Mouse (Mus musculus) monocyte, adult 2 months (primary cell): Measurements from ENCODE around the gene Nostrin.

Experiments
- DNase-seq, 2 experiments: peaks; one replicate each; pipeline ENCODE4 v3.0.0; 2022; ENCODE audit warnings: low spot score in 2 of 2, low read depth in 1 of 2

Nostrin gene

DNA sequence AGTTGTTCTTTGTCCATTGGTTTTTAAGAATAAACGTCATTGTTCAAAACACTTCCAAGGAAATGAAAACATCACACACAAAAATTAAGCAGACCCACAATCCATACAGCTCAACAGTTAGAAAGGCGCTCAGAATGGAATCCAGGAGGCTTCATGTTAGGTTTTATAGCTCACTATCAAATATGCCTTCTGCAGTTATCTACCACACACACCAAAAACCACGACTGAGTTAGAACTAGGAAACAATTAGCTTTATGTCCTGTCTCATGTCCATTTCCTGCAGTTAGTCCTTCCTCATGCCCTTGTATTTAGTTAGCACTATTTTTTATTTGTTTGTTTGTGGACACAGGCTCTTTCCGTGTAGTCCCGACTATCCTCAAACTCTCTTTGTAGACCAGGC lies 55.5 kb downstream of the Nostrin start:
- DNase-seq = no peak

DNA sequence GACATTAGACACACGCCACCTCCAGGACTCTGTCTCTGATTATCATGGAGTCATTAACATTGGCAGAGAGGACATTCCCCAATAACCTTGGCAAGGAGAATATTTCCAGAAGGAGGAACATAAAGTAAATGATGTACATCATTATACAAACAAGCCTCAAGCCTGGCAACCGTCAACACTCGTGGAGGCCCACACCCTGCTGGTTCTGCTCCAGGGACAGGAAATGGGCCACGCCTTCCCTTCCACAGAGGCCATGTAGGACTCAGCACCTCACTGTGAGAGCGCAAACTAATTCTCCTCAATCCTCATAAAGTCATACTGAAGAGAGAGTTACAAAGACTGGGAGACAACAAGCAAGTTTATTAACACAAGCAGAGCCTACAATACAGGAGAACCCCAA lies 58.0 kb downstream of the Nostrin start:
- no peak for DNase-seq

DNA sequence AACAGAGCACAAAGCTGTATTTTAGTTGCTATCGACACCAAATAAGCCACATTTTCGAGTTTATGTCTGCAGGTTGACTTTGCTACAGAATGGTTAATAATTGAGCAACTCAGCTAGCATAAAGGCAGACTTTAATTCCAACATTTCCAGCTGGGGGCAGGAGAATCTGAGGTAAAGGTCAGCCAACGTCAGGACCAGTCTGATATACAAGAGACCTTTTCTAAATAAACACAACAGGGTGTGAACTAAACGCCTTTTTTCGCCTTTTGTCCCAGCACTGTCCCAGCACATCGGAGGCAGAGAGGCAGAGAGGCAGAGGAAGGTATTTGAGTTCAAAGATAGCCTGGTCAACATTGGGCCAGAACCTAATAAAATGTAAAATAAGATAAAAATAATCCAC lies 69.6 kb downstream of the Nostrin start:
- no peak for DNase-seq

DNA sequence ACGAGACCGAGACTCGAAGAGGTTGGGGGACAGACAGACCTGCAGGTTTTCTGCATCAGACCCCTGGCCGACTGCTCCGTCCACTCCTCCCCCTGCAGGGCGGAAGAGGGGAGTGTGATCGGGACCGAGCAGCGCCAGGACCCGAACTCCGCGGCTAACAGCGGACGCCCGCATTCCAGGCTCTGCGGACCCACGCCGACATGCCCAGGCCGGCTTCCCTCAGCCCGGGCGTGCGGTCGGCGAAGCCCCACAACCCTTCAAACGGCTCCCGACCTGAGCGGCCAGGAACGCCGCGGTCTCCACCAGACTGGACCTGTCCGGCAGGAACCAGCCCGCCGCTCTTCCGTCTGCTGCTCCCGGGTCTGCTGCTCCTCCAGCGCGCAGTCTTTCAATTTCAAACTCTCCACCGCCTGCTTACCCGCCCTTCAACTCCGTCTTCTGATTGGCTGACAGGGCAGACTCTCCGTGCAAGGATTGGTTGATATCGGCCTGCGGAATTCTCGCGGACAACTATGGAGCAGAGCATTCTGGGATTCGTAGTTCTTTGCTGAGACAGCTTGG lies 70.3 kb downstream of the Nostrin start, which contains the start of gene Spc25:
Gene Spc25, minus strand, starts transcription at position 404 of the 561 bp plus-strand sequence.
- peak; percentile 81 to 88 for DNase-seq

DNA sequence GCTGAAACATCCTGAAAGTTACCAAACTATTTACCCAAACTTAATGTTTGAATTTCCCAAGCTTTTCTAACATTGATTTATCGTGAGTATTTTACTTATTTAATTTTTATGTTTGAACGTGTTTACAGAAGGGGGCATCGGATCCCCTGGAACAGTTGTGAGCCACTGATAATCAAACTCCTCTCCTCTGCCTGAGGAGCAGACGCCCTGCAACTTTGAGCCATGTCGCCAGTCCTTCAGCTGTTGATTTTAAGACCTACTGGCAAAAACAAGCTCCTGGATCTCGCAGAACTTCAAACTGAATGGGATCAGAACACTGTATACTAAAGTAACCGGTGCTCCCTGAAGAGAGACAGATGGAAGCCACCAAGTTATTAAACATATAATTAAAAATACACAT lies 70.9 kb downstream of the Nostrin start:
- DNase-seq = no peak

DNA sequence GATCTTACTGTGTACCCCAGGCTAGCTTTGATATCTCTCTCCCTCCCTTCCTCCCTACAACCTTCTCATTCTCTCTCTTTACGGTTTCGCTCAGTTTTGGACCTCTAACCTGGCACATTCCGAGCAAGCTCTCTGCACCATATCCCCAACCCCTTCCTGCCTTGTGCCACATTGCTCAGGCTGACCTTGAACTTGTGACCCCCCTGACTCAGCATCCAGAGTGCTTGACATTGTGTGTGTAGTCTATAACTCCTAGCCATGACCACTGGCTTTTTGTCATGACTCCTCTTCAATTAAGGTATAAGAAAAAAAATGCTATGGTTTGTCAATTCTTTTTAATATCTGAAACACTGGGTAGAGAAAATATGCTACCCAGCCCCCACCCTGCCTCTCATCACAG lies 74.1 kb downstream of the Nostrin start:
- no peak for DNase-seq

DNA sequence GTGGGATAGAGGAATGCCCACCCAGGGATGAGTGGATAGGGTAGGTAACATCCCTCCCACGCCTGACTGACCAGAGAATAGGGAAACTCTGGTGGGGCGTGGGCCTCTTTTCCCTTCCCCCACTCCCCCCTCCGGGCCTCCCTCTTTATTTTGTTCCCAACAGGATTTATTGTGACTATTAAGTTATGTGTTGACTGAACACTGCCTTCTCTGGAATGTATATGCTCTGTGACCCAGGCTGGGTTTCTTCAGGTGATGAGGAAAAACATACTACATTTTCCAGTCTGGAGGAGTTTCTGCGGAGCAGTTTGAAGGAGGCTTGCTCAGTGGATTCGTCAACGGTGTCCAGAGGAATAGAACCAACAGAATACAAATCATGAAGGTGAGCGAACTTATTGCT lies 75.2 kb downstream of the Nostrin start, which contains the start of gene G6pc2:
Gene G6pc2, plus strand, starts transcription at position 301 of the 400 bp plus-strand sequence.
- DNase-seq = no peak

DNA sequence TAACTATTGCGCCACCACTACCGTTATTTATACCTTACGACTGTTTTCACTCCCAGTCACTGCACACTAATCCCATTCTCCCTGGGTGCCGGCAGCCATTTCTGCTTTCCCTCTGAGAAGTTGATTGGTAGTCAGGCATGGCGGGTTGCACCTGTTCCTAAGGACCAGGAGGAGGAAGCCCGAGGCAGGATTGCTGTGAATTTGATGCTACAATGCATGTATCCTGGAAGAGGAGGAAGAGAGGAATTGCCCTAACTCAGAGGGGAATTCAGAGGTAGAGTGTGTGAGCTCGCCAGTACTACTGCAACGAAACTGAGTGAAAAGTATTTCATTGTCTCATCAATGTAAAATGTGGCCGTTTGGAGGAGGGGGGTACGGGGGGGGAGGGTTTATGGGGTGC lies 77.1 kb downstream of the Nostrin start:
- no peak for DNase-seq

- no peak for DNase-seq
These were observed 79.6 kb downstream of the Nostrin start for GRCm38 (mm10) chr2:69215242-69215641.

DNA sequence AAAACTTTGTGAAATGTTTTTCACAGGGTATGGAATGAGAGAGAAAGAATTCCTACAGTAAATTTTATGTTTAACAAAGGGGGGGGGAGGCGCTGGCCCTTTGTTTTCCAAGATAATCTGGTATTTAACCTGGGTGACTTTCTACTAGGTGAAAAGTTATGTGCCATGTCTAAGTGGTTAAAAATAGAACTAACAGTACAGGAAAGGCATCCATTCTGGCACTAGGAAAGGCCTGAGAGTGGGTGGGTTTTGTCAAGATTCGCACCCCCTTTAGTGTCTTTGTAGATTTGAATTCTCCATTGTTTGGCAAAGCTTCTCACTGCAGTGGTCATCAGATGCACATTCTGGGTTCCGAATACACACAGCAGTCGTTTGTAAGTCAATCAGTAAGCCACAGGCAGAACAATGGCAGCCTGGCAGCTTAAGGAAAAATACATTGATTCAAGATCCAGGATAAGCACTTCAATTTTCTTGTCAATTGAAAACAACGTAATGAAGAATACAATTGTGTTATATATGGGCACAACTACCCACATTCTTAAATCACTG lies 86.3 kb downstream of the Nostrin start:
- DNase-seq = no peak

DNA sequence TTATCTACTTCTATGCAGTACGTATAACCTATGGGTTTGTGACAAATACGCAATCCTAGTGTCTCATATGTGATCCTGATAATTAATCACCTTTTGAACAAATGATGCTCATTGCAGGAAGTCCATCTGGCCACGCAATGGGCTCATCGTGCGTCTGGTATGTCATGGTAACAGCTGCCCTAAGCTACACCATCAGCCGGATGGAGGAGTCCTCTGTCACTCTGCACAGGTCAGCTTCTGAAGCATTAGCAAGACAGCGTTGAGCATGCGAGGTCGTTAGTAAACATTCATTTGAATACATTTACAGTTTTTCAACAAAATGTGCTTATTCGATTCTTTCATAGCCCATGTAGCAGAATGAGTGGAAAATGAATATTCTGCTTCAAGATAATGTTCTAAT lies 87.2 kb downstream of the Nostrin start:
- no peak for DNase-seq

DNA sequence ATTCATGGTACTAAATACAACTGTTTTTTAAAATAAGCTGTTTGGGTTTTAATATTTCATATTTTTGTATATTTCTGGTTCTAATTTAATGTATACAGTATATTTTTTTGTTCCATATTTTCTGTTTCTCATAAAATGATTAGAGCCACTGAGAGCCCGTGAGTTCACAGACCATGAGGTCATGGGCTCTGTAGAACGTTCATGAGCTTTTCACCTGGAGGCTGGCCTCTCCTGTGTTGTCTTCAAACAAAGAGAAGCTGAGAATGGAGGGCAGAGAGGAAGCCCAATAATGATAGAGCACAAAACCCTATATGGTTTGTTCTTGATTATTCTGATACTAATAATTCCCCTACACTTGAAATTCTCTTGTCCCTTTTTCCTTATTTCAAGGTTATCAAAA lies 89.1 kb downstream of the Nostrin start:
- no peak for DNase-seq

GRCm38 (mm10) chr2:69226876-69227275 lies 91.3 kb downstream of the Nostrin start:
- DNase-seq = no peak

DNA sequence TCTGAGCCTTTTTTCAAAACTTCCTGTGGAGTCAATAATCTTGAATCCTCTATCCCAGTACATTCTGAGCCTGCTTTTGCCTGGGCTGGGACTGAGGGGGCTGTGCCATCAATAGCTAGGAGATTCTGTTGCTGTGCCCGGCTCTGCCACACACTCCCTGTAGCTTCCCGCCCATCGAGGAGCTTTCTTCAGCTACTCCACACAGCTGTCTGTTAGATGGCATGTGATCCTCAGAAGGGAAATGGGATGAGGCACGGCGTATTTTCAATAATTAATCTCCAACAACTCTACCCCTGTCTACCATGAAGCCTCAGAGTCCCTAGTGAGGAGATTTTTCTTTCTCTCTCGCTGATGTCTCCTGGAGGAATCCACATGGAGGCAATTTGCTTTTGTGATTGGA lies 93.0 kb downstream of the Nostrin start:
- no peak for DNase-seq

- DNase-seq = no peak
These were observed 94.5 kb downstream of the Nostrin start for GRCm38 (mm10) chr2:69230137-69230536.

DNA sequence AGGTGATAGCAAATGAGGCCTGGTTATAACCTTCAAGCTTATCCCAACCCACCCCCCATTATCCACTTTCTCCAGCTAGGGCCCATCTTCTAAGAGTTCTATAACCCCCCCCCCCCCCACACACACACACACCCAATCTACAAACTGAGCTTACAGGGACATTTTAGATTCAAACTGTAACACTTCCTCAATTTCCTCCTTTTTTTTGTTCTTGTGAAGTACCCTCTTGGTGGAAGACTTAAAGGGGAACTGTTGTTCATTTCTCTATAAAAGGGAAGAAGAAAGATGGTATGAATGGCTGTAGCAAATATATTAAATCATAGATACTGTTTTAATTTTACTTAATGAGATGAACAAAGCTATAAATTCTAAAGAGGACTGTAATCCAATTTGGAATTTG lies 96.5 kb downstream of the Nostrin start:
- no peak for DNase-seq

GRCm38 (mm10) chr2:69234976-69235678 lies 99.5 kb downstream of the Nostrin start:
- no peak for DNase-seq
